Mouse (Mus musculus) myocyte (in vitro differentiated cells): ENCODE measurements at regions not wholly inside any gene's neighbourhood (a gene's known extent, or its start where the extent isn't known, plus 50 kb on each side); places are given as distances from the start of the nearest gene placed in this dataset.

Experiments used
- H3K27me3 ChIP-seq: one replicate; pipeline ENCODE4 v1.6.1; 2011; ENCODE audit not compliant: control insufficient read depth, insufficient read depth, insufficient read length
- H3K36me3 ChIP-seq: one replicate; pipeline ENCODE4 v1.6.1; 2011; ENCODE audit not compliant: control insufficient read depth, insufficient read depth
- H3K4me2 ChIP-seq: one replicate; pipeline ENCODE4 v1.6.1; 2011; ENCODE audit warnings: low read depth, control low read depth
- H3K4me3 ChIP-seq: one replicate; pipeline ENCODE4 v1.5.1; 2011; ENCODE audit warnings: mild to moderate bottlenecking, control low read depth, moderate library complexity
- H3K79me2 ChIP-seq: one replicate; pipeline ENCODE4 v1.6.1; 2011; ENCODE audit not compliant: control insufficient read depth, insufficient read depth
- H3ac ChIP-seq: one replicate; pipeline ENCODE4 v1.6.1; 2011; ENCODE audit not compliant: control insufficient read depth, insufficient read length
- CEBPB ChIP-seq: IDR thresholded peaks from 2 replicates; pipeline ENCODE4 v1.6.1; 2011; ENCODE audit warnings: mild to moderate bottlenecking, moderate library complexity; ENCODE audit not compliant: poor library complexity, insufficient read depth, severe bottlenecking
- E2F4 ChIP-seq: IDR thresholded peaks from one replicate; pipeline ENCODE4 v1.6.1; 2011; ENCODE audit warnings: mild to moderate bottlenecking, control low read depth, moderate library complexity; ENCODE audit not compliant: insufficient read depth
- MAX ChIP-seq: IDR thresholded peaks from one replicate; pipeline ENCODE4 v1.6.1; 2011; ENCODE audit warnings: low read depth, mild to moderate bottlenecking, control low read depth
- MYOD1 ChIP-seq, 3 experiments: IDR thresholded peaks; one replicate each; pipeline ENCODE4 v1.6.1; 2011; ENCODE audit warnings: control low read depth in 2 of 3, low read depth in 2 of 3, mild to moderate bottlenecking in 2 of 3, moderate library complexity in 1 of 3; ENCODE audit not compliant: insufficient read length in 2 of 3, control insufficient read depth in 1 of 3
- MYOG ChIP-seq, 3 experiments: IDR thresholded peaks; one replicate each; pipeline ENCODE4 v1.6.1; 2011; ENCODE audit warnings: control low read depth in 2 of 3, low read depth in 2 of 3, mild to moderate bottlenecking in 2 of 3; ENCODE audit not compliant: insufficient read length in 2 of 3, control insufficient read depth in 1 of 3, insufficient read depth in 1 of 3
- POLR2A ChIP-seq: IDR thresholded peaks from one replicate; pipeline ENCODE4 v1.6.1; 2011; ENCODE audit warnings: low read depth, mild to moderate bottlenecking, control low read depth, moderate library complexity; ENCODE audit not compliant: insufficient read length
- POLR2AphosphoS2 ChIP-seq: IDR thresholded peaks from one replicate; pipeline ENCODE4 v1.6.1; 2011; ENCODE audit warnings: low read depth, control low read depth; ENCODE audit not compliant: insufficient read length
- REST ChIP-seq: IDR thresholded peaks from one replicate; pipeline ENCODE4 v1.6.1; 2011; ENCODE audit warnings: mild to moderate bottlenecking, control low read depth, moderate library complexity; ENCODE audit not compliant: insufficient read depth, insufficient read length
- SRF ChIP-seq: IDR thresholded peaks from one replicate; pipeline ENCODE4 v1.6.1; 2011; ENCODE audit warnings: low read depth; ENCODE audit not compliant: control insufficient read depth, insufficient read length
- TCF12 ChIP-seq: IDR thresholded peaks from one replicate; pipeline ENCODE4 v1.6.1; 2011; ENCODE audit warnings: mild to moderate bottlenecking, control low read depth; ENCODE audit not compliant: poor library complexity, insufficient read depth, severe bottlenecking
- TCF3 ChIP-seq: IDR thresholded peaks from one replicate; pipeline ENCODE4 v1.6.1; 2011; ENCODE audit warnings: low read depth, control low read depth; ENCODE audit not compliant: insufficient read length
- USF1 ChIP-seq: IDR thresholded peaks from one replicate; pipeline ENCODE4 v1.6.1; 2011; ENCODE audit warnings: low read depth, mild to moderate bottlenecking, control low read depth, moderate library complexity

GRCm38 (mm10) chr6:31182284-31182683 lies 216.3 kb upstream of the Mkln1 start:
- H3ac ChIP-seq: no peak overlapping the region
- no peak overlapping the region for H3K4me2 ChIP-seq
- no peaks in the 10 kb centered on the region for H3K79me2 ChIP-seq
- H3K36me3 ChIP-seq: no peaks in the 10 kb centered on the region
- H3K4me3 ChIP-seq: no peak overlapping the region
- H3K27me3 ChIP-seq: no peaks in the 10 kb centered on the region
- TF ChIP-seq REST: no peak
- no peak for TF ChIP-seq CEBPB
- TF ChIP-seq USF1: no peak
- TF ChIP-seq SRF: no peak
- no peak for TF ChIP-seq MYOG (IDR thresholded peaks at IDR 0.05; ENCODE audit: control insufficient read depth in 1 of 3, insufficient read depth in 1 of 3, insufficient read length in 2 of 3, low read depth in 2 of 3)
- TF ChIP-seq MYOD1 (IDR thresholded peaks at IDR 0.05; ENCODE audit: control insufficient read depth in 1 of 3, insufficient read length in 2 of 3, low read depth in 2 of 3): no peak

- Histone ChIP-seq H3K79me2 (no peaks in the 10 kb centered on the region), H3K4me3 (no peak overlapping the region), H3K4me2 (no peak overlapping the region), H3ac (no peak overlapping the region), H3K27me3 (no peaks in the 10 kb centered on the region), H3K36me3 (no peaks in the 10 kb centered on the region)
- no peak for TF ChIP-seq MYOD1 (IDR thresholded peaks at IDR 0.05; ENCODE audit: control insufficient read depth in 1 of 3, insufficient read length in 2 of 3, low read depth in 2 of 3)
- TF ChIP-seq MYOG (IDR thresholded peaks at IDR 0.05; ENCODE audit: control insufficient read depth in 1 of 3, insufficient read depth in 1 of 3, insufficient read length in 2 of 3, low read depth in 2 of 3): no peak
- TF ChIP-seq MAX: no peak
- no peak for TF ChIP-seq SRF
- no peak for TF ChIP-seq E2F4
- no peak for TF ChIP-seq REST
- no peak for TF ChIP-seq CEBPB
- no peak for TF ChIP-seq POLR2AphosphoS2
- no peak for TF ChIP-seq USF1
- no peak for TF ChIP-seq POLR2A
Measured at GRCm38 (mm10) chr6:31183127-31183526, 215.4 kb upstream of the Mkln1 start.

- Histone ChIP-seq H3K36me3 (no peaks in the 10 kb centered on the region), H3ac (no peak overlapping the region), H3K4me3 (no peak overlapping the region), H3K27me3 (no peaks in the 10 kb centered on the region), H3K4me2 (no peak overlapping the region), H3K79me2 (no peaks in the 10 kb centered on the region)
- TF ChIP-seq POLR2A (no peak), TCF12 (no peak), POLR2AphosphoS2 (no peak), E2F4 (no peak), MAX (no peak), MYOD1 (IDR thresholded peaks at IDR 0.05; ENCODE audit: control insufficient read depth in 1 of 3, insufficient read length in 2 of 3, low read depth in 2 of 3) (no peak), REST (no peak), CEBPB (no peak), MYOG (IDR thresholded peaks at IDR 0.05; ENCODE audit: control insufficient read depth in 1 of 3, insufficient read depth in 1 of 3, insufficient read length in 2 of 3, low read depth in 2 of 3) (no peak), TCF3 (no peak), SRF (no peak), USF1 (no peak)
Measured at GRCm38 (mm10) chr6:31184554-31184953, 214.0 kb upstream of the Mkln1 start.

- no peak for TF ChIP-seq CEBPB
- TF ChIP-seq E2F4: no peak
- no peak for TF ChIP-seq SRF
- no peak for TF ChIP-seq TCF3
- TF ChIP-seq TCF12: no peak
- no peak for TF ChIP-seq REST
- no peak for TF ChIP-seq MAX
- no peak for TF ChIP-seq POLR2AphosphoS2
- TF ChIP-seq USF1: no peak
- no peak for TF ChIP-seq MYOD1 (IDR thresholded peaks at IDR 0.05; ENCODE audit: control insufficient read depth in 1 of 3, insufficient read length in 2 of 3, low read depth in 2 of 3)
- TF ChIP-seq MYOG (IDR thresholded peaks at IDR 0.05; ENCODE audit: control insufficient read depth in 1 of 3, insufficient read depth in 1 of 3, insufficient read length in 2 of 3, low read depth in 2 of 3): no peak
- no peak for TF ChIP-seq POLR2A
- Histone ChIP-seq H3K4me2 (no peak overlapping the region), H3K79me2 (no peaks in the 10 kb centered on the region), H3K27me3 (no peaks in the 10 kb centered on the region), H3K4me3 (no peak overlapping the region), H3ac (no peak overlapping the region), H3K36me3 (no peaks in the 10 kb centered on the region)
Measured at GRCm38 (mm10) chr6:31185151-31185550, 213.4 kb upstream of the Mkln1 start.

GRCm38 (mm10) chr6:31188066-31188465 lies 210.5 kb upstream of the Mkln1 start:
- TF ChIP-seq MYOD1 (IDR thresholded peaks at IDR 0.05; ENCODE audit: control insufficient read depth in 1 of 3, insufficient read length in 2 of 3, low read depth in 2 of 3) (peak in 1 of 3 experiments; percentile 38), POLR2A (no peak), MYOG (IDR thresholded peaks at IDR 0.05; ENCODE audit: control insufficient read depth in 1 of 3, insufficient read depth in 1 of 3, insufficient read length in 2 of 3, low read depth in 2 of 3) (no peak), E2F4 (no peak), CEBPB (no peak), SRF (no peak)
- Histone ChIP-seq H3K79me2 (no peaks in the 10 kb centered on the region), H3K4me2 (no peak overlapping the region), H3ac (no peak overlapping the region), H3K27me3 (no peaks in the 10 kb centered on the region), H3K4me3 (no peak overlapping the region), H3K36me3 (no peaks in the 10 kb centered on the region)
